Mouse (Mus musculus) heart, embryonic 10.5 days (tissue): ENCODE measurements at regions not wholly inside any gene's neighbourhood (a gene's known extent, or its start where the extent isn't known, plus 50 kb on each side); places are given as distances from the start of the nearest gene placed in this dataset.

Experiments used
- DNase-seq: peaks from one replicate; pipeline ENCODE4 v3.0.0-alpha.2; 2017; ENCODE audit warnings: low spot score
- H3K27ac ChIP-seq: fragments of 300-500 bp; sonication (generic); 2 replicates; pipeline ENCODE4 v1.5.1; 2016; ENCODE audit warnings: mild to moderate bottlenecking
- H3K27me3 ChIP-seq: fragments of 300-500 bp; sonication (generic); 2 replicates; pipeline ENCODE4 v1.6.1; 2016; ENCODE audit warnings: mild to moderate bottlenecking; ENCODE audit not compliant: poor library complexity, insufficient read depth, severe bottlenecking
- H3K36me3 ChIP-seq: fragments of 300-500 bp; sonication (generic); 2 replicates; pipeline ENCODE4 v1.6.1; 2016; ENCODE audit warnings: mild to moderate bottlenecking, moderate library complexity
- H3K4me1 ChIP-seq: fragments of 300-500 bp; sonication (generic); 2 replicates; pipeline ENCODE4 v1.6.1; 2016; ENCODE audit warnings: mild to moderate bottlenecking
- H3K4me3 ChIP-seq: fragments of 300-500 bp; sonication (generic); 2 replicates; pipeline ENCODE4 v1.5.1; 2016; ENCODE audit warnings: mild to moderate bottlenecking, moderate library complexity
- H3K9me3 ChIP-seq: fragments of 300-500 bp; sonication (generic); 2 replicates; pipeline ENCODE4 v1.6.1; 2016; ENCODE audit warnings: mild to moderate bottlenecking, moderate library complexity
- WGBS: fragments of 180-500 bp; shearing (Covaris S2); methylation state at CpG from one replicate; pipeline ENCODE4 v1.1.7; 2016; 5-methylcytosine and 5-hydroxymethylcytosine counted together

DNA sequence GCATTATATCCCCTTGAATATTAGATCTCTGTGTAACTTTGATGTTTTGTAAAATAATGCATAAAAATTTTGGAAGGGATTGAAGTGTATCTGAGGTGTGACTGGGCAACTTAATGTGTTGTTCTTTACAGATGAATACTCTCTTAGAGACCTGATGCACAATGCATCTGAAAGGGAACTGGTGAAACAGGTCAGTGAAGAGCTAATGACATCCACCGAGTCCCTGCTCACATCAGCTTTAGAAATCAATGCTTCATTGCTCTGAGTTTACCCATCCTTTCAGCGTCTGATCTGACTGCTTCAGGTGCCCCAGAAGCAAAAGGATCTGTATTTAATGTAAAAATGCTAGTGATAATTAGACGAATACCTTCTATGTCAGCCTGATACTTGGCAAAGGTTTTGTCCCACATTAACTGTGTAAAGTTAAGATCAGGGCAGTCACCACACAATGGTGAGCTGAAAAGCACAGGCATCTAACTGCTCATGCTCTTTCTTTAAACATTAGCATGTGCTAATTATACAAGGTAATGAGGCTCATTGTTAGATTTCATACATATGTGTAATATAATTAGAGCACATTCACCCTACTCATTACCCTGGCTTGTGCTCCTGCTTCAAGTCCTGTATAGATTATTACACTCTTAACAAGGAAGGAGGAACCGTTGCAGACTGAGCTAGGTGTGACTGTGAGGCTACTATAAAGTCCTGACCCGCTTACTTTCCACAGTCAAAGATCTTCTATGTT, 204.6 kb upstream of the Tlr4 start:
- Histone ChIP-seq H3K36me3 (no peaks in the 10 kb centered on the region), H3K9me3 (no peaks in the 10 kb centered on the region), H3K27ac (no peak overlapping the region), H3K4me1 (no peaks in the 10 kb centered on the region), H3K27me3 (no peaks in the 10 kb centered on the region), H3K4me3 (no peak overlapping the region)
- WGBS = 76% methylated on average over 5 of the region's 5 CpGs
- no peak for DNase-seq

DNA sequence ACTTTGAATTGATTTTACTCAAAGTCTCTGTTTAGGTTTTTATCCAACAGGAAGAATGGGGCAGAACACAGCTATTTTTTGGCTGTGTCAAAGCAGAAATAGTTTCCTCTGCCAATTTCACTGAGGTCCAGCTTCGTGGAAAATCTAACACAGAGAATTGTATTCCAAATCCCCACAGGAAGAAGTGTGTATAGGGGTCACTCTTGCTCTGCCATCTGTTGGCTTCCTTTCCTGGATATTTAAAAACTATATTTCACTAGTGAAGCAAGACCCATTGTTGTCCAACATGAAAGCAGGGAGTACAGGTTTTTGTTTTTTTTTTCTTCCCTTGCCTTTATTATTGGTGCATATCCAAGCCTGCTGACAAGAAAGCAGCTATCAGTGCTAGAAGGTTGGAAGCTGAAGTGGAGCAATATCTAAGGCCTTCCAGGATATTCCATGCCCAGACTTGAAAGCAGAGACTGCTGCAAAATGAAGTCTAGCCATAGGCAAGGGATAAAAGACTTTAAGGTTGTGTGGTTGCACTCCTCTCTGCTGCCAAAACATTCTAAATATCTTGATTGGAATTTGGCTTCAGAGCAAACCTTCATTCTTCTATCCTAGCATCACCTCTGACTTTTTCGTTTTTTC, 208.5 kb upstream of the Tlr4 start:
- Histone ChIP-seq H3K4me1 (no peaks in the 10 kb centered on the region), H3K36me3 (no peaks in the 10 kb centered on the region), H3K4me3 (no peak overlapping the region), H3K9me3 (no peaks in the 10 kb centered on the region), H3K27me3 (no peaks in the 10 kb centered on the region), H3K27ac (no peak overlapping the region)
- DNase-seq = no peak
- WGBS = 57% methylated on average over 2 of the region's 2 CpGs

DNA sequence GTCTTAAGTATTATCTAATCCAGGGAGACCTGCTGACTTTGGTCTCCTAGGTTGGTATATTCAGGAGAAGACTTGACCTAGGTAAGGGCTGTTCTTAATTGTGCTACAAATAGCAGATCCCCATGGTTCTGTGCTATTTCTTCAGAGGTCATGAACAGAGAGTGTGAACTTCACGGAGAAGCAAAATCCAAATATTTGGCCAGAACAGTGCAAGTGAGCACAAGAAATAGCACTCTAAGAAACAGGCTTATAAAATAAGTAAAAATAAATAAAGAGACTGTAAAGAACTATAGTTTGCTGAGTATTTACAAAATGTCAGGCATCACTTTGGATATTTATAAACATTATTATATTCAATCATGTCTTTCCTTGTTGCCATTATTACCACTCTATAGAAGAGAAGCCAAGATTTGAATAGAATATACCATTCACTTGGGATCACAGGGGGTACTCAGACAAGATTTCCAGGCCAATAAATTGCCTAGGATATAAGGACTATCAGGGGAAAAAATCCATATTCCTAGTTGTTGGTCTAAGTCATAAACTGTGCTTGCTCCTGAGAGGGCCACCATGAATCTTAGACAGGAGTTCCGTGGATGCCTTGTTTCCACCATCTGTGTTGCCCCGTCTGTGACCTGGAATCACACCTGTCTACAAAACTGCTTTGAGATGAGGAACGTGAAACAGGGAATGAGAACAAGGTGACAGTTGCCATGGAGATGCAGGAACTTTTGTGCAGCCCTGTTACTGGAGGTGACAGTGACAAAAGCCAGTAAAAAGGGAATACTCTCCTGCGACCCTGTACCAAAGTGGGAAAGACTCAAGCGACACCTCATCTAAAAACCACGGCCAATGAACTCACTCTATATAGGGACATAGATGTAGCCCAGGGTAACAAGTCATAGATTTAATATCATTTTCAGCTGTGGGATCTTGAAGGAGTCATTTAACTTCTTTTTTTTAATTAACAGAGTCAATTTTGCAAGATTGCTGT, 209.3 kb upstream of the Tlr4 start:
- H3K4me3 ChIP-seq = no peak overlapping the region
- no peaks in the 10 kb centered on the region for H3K36me3 ChIP-seq
- no peak for DNase-seq
- no peaks in the 10 kb centered on the region for H3K4me1 ChIP-seq
- 56% methylated on average over 7 of the region's 7 CpGs for WGBS
- no peak overlapping the region for H3K27ac ChIP-seq
- no peaks in the 10 kb centered on the region for H3K27me3 ChIP-seq
- H3K9me3 ChIP-seq = no peaks in the 10 kb centered on the region

GRCm38 (mm10) chr4:66617101-66617500, 210.3 kb upstream of the Tlr4 start:
- H3K9me3 ChIP-seq = no peaks in the 10 kb centered on the region
- no peak overlapping the region for H3K4me3 ChIP-seq
- H3K36me3 ChIP-seq = no peaks in the 10 kb centered on the region
- WGBS = 66% methylated on average over 4 of the region's 4 CpGs
- DNase-seq = no peak
- H3K4me1 ChIP-seq = no peaks in the 10 kb centered on the region
- H3K27me3 ChIP-seq = no peaks in the 10 kb centered on the region
- H3K27ac ChIP-seq = no peak overlapping the region

- no peak for DNase-seq
- no peak overlapping the region for H3K4me3 ChIP-seq
- no peaks in the 10 kb centered on the region for H3K4me1 ChIP-seq
- no peaks in the 10 kb centered on the region for H3K9me3 ChIP-seq
- H3K36me3 ChIP-seq = no peaks in the 10 kb centered on the region
- H3K27ac ChIP-seq = no peak overlapping the region
- H3K27me3 ChIP-seq = no peaks in the 10 kb centered on the region
Measured at GRCm38 (mm10) chr4:66604849-66605248, 200.4 kb upstream of the Astn2 start.

DNA sequence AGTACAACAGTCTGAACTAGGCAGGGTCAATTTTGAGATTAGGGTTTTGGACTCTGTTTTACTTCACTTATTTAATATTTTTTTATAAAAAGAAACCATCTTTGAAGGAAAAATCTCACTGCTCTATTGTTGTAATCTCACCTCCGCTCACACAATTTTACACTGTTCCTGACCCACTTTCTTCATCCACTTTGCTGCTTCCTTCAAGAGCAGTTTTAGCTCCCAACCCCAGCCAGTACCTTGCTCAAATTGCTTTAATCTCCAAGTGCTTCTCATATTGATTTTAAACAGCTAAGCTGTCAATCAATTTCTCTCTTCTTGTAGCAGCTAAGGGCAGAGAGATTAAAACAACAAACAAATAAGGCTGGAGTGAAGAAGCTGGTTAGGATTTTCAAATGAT, 194.3 kb upstream of the Astn2 start:
- no peaks in the 10 kb centered on the region for H3K9me3 ChIP-seq
- H3K4me1 ChIP-seq = no peaks in the 10 kb centered on the region
- H3K36me3 ChIP-seq = no peaks in the 10 kb centered on the region
- no peak for DNase-seq
- H3K27me3 ChIP-seq = no peaks in the 10 kb centered on the region
- H3K27ac ChIP-seq = no peak overlapping the region
- no peak overlapping the region for H3K4me3 ChIP-seq
- 80% methylated on average over 1 of the region's 1 CpGs for WGBS

DNA sequence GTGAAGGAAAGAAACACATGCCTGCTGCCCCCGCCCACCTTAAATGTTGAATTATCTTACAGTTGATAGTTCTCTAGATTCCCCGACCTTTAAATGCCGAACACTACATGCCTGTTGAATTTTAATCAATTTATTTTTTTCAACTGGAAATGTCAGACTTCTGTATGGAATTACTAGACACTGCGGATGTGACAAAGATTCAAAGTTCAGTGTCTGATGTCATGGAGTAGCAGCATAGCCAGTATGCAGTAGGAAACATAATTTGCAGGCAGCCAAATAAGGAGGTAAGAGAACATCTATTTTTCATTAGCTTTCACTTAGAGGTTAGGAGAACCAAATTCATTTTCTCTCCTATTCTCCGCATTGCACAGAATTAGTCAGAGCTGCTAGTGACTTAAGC, 182.2 kb upstream of the Astn2 start:
- no peaks in the 10 kb centered on the region for H3K36me3 ChIP-seq
- H3K4me1 ChIP-seq = no peaks in the 10 kb centered on the region
- H3K27me3 ChIP-seq = no peaks in the 10 kb centered on the region
- whole genome bisulfite sequencing = 65% methylated on average over 5 of the region's 5 CpGs
- no peaks in the 10 kb centered on the region for H3K9me3 ChIP-seq
- DNase-seq = no peak
- no peak overlapping the region for H3K27ac ChIP-seq
- no peak overlapping the region for H3K4me3 ChIP-seq

- no peaks in the 10 kb centered on the region for H3K36me3 ChIP-seq
- H3K9me3 ChIP-seq = no peaks in the 10 kb centered on the region
- no peaks in the 10 kb centered on the region for H3K27me3 ChIP-seq
- WGBS = 28% methylated on average over 3 of the region's 3 CpGs
- no peaks in the 10 kb centered on the region for H3K4me1 ChIP-seq
- no peak overlapping the region for H3K27ac ChIP-seq
- no peak for DNase-seq
- no peak overlapping the region for H3K4me3 ChIP-seq
Measured at GRCm38 (mm10) chr4:66586166-66586565, 181.8 kb upstream of the Astn2 start.

GRCm38 (mm10) chr4:66556936-66557335, 152.5 kb upstream of the Astn2 start:
- DNase-seq = no peak
- Histone ChIP-seq H3K27me3 (no peaks in the 10 kb centered on the region), H3K4me1 (no peaks in the 10 kb centered on the region), H3K36me3 (no peaks in the 10 kb centered on the region), H3K4me3 (no peak overlapping the region), H3K9me3 (no peaks in the 10 kb centered on the region), H3K27ac (no peak overlapping the region)

DNA sequence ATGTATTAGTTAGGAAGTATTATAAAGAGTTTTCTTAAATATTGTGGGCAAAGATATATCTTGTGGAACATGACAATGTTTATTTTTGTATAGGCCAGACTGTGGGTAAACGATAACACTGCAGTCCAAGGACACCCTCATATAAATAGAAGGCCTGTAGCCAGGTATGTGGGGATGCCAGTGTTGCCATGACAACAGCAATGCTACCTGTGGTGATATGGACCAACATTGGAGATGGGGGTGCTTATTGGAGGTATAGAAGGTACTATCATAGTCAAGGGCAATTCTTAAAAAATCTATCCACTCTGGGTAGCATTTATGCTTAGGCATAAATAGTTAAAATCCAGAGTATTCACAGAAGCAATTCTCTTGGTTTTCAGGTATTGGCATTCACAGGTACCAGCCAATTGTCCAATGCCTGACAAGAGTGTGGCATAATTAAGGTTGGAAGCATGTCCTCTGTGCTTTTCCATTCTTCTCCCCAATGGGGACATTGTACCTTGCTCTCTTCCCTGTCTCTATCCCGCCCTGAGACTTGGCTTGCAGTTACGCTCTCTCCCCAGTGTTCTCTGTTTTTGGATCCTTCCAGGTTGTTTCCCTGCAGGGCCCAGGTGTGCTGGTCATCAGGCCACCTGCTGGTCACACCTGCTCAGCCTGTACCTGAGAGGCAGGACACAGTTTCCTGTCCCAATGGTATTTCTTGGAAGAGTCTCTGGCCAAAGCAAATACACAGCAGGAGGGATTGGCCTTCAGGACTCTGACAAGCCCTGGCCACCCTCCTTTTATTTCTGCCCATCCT, 146.1 kb upstream of the Astn2 start:
- Histone ChIP-seq H3K4me3 (no peak overlapping the region), H3K36me3 (no peaks in the 10 kb centered on the region), H3K27ac (no peak overlapping the region), H3K9me3 (no peaks in the 10 kb centered on the region), H3K27me3 (no peaks in the 10 kb centered on the region), H3K4me1 (no peaks in the 10 kb centered on the region)
- 79% methylated on average over 3 of the region's 3 CpGs for WGBS
- DNase-seq = no peak

GRCm38 (mm10) chr4:66542833-66543436, 138.5 kb upstream of the Astn2 start:
- no peak for DNase-seq
- Histone ChIP-seq H3K4me3 (no peak overlapping the region), H3K4me1 (no peaks in the 10 kb centered on the region), H3K36me3 (no peaks in the 10 kb centered on the region), H3K9me3 (no peaks in the 10 kb centered on the region), H3K27ac (no peak overlapping the region), H3K27me3 (no peaks in the 10 kb centered on the region)
- 58% methylated on average over 4 of the region's 4 CpGs for WGBS

GRCm38 (mm10) chr4:66524456-66524855, 120.0 kb upstream of the Astn2 start:
- no peaks in the 10 kb centered on the region for H3K4me1 ChIP-seq
- H3K36me3 ChIP-seq = no peaks in the 10 kb centered on the region
- H3K27ac ChIP-seq = no peak overlapping the region
- DNase-seq = no peak
- no peaks in the 10 kb centered on the region for H3K9me3 ChIP-seq
- no peaks in the 10 kb centered on the region for H3K27me3 ChIP-seq
- H3K4me3 ChIP-seq = no peak overlapping the region
- WGBS = 77% methylated on average over 5 of the region's 5 CpGs
